Mouse (Mus musculus) megakaryocyte, adult 5-6 weeks (primary cell): ENCODE measurements around the gene 1700057G04Rik. TPM values are rescaled to one million over a fixed set of nuclear protein-coding genes. Genes with fewer than 3 reads are reported as not detected.
A peak's percentile ranks its signal among the peaks of the same experiment; 100 is the strongest.

Source experiments
- ATAC-seq: 2 replicates; pipeline ENCODE4 v1.8.0; 2016; ENCODE audit warnings: mild to moderate bottlenecking, inconsistent platforms; ENCODE audit not compliant: poor library complexity, severe bottlenecking
- total RNA-seq, 2 experiments: library from RNA; stranded (forward) in 1 of 2; stranded (reverse) in 1 of 2; fragments of 153-499, 151-499 nt in 1 of 2; fragments of 221-1000, 200-1000 nt in 1 of 2; gene quantifications; 2 replicates each; pipeline versions ENCODE4 v1.2.3 to v1.2.4; 2015 to 2017

The 1700057G04Rik gene
- total RNA-seq, 2 experiments from 2014 or later, result not detected

DNA sequence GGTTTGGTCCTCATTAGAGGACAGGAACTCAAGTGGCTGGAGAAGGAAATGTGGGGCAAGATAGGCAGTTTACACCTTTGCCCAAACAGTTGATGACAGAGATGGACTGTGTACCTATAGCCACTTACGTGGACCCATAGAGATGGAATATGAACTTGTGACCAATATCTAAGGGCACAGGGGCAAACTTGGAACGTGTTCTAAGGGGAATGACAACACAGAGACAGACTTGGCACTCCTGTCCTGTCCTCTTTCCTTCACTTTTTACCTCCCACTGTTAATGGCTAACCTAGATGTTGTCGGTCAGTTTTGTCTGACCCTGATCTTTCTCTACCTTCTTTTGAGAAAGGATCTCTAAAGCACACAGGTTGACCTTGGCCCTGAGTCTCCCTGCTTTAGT lies 74.2 kb downstream of the 1700057G04Rik start:
- no peak for ATAC-seq

DNA sequence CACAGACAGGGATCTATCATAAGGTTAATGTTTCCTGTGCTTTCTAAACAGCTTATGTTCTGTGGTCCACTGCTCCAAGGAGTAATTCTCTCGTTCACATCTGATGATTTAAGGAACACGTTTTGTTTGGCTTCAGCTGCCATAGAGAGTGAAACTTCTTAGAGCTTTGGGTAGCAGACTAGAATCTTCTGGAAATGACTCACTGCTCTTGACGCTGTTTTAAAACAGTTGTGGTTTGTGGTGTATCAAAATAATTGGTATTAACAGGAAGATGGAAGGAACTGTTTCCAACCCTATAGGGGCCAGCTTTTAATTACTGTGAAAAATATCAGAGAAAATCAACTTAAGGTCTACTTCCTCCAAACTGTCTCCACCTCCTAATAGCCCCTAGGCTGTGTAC lies 75.2 kb downstream of the 1700057G04Rik start:
- peak; percentile 41 for ATAC-seq

DNA sequence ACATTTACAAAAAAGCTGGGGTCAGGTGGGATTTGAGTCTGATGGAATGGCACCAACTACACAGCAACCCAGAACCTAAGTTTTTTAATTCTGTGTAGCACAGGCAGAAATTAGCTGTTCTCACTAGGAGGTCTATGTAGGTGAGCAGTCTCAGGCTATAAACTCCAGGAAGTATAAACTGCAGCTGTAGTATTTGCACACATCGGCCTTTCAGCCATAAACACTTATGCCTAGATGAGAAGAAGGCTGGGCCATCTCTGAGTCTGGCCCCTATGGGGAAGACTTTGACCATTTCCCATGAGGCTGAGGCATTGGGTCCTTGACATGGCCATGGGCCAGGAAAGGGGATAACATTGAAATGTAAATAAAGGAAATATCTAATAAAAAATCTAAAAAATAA lies 76.7 kb downstream of the 1700057G04Rik start:
- no peak for ATAC-seq

DNA sequence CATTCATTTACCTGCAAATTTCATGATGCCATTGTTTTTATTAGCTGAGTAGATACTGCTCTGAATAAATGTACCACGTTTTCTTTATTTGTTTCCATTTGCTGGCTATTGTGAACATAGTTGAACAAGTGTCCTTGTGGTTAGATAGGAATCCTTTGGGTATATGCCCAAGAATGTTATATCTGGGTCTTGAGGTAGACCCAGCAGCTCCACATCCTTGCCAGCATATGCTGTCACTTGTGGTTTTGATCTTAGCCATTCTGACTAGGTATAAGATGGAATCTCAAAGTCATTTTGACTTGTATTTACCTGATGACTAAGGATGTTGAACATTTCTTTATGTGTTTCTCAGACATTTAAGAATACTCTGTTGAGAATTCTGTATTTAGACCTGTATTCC lies 77.7 kb downstream of the 1700057G04Rik start:
- ATAC-seq, result no peak

DNA sequence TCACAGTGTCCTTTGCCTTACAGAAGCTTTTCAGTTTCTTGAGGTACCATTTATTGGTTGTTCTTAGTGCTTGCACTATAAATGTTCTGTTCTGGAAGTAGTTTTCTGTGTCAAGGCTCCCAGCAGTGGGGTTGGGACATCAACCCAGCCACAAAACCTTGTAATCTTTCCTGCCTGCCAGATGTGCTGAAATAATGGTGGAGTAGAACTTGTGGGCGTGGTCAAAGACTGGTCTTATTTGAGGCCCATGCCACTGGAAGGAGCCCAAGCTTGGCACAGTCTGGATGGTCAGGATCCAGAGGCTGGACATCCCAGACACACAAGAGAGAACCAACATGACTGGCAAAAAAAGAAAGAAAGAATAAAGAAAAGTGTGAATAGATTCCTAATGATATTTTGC lies 78.2 kb downstream of the 1700057G04Rik start:
- ATAC-seq, result peak; percentile 74

DNA sequence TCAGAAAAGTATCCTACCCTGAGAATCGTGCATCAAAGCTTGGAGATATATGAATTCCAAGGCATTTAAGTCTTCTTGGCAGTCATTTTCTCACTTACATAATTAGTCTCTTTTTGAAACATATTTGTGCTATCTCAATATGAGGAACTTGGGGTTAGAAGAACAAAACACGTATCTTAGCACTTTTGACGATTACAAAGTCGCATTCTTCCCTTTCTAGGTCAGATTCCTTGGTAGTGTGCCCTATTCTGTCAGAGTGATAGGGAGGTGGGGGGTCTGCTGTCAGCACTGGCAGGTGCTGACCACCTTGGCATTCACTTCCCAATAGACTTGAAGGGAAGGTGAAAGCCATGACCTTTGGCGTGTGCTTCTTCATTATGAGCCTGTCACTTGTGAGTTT lies 93.5 kb downstream of the 1700057G04Rik start:
- peak; percentile 70 for ATAC-seq

Other genes starting within 250 kb of the 1700057G04Rik start
- gene Plscr5, start 116.4 kb upstream of the 1700057G04Rik start, total RNA-seq (2015), result not detected in 2 replicates
- gene Plscr5, start 116.4 kb upstream of the 1700057G04Rik start, total RNA-seq (2017), result not detected in 2 replicates
- gene Plscr1, start 59.6 kb upstream of the 1700057G04Rik start, total RNA-seq (2015), result 25.7 and 35.0 TPM in 2 replicates
- 19.8 and 19.9 TPM in 2 replicates for gene Plscr1, start 59.6 kb upstream of the 1700057G04Rik start, total RNA-seq (2017)
- gene Plscr2, start 33.8 kb upstream of the 1700057G04Rik start, total RNA-seq (2015), result not detected in 2 replicates
- gene Plscr2, start 33.8 kb upstream of the 1700057G04Rik start, total RNA-seq (2017), result not detected in 2 replicates
- 0.25 and 0.48 TPM in 2 replicates for gene Plscr4, start 148.0 kb downstream of the 1700057G04Rik start, total RNA-seq (2015)
- gene Plscr4, start 148.0 kb downstream of the 1700057G04Rik start, total RNA-seq (2017), result 0.22 and 0.53 TPM in 2 replicates
- 0.36 and 0.66 TPM in 2 replicates for gene Plod2, start 232.8 kb downstream of the 1700057G04Rik start, total RNA-seq (2015)
- 0.18 and 1.1 TPM in 2 replicates for gene Plod2, start 232.8 kb downstream of the 1700057G04Rik start, total RNA-seq (2017)